Mouse (Mus musculus): ENCODE measurements at regions not wholly inside any gene's neighbourhood (a gene's known extent, or its start where the extent isn't known, plus 50 kb on each side); places are given as distances from the start of the nearest gene placed in this dataset.

DNA sequence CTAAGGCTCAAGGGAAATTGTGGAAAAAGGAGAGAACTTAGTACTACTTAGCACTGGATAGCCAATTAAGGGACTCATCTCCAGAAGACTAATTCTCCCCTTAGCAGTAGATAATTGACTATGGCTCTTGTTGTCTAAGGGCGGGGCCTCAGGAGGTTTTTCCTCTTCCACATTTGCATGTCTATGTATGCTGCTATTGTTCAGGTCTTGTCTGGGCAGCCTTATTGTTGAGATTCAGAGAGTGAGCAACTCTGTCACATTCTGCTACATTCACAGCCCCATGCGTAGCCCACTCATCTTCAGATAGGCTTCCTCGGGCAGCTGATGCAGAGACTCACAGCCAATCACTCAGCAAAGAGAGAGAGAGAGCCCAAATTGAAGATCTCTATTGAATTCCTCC, 339.9 kb downstream of the Gpam start:
- DNase-seq (ENCODE audit: low spot score in 2 of 2): no peak

DNA sequence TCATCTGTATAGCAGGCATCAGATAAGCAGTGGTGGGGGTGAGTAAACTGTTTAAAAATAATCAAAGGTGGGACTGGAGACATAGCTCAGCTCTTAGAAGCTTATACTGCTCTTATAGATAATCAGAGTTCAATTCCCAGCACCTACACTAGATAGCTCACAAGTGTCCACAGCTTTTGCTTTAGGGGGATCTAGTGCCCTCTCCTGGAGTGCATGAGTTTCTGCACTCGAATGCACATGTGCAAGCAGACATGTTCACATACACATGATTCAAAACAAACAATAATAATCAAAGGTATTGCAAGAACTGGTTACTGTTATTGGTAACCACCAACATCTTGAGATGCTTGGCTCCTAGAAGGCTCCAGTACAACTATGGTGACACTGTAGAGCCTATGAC, 343.3 kb downstream of the Gpam start:
- no peak for DNase-seq (ENCODE audit: low spot score in 2 of 2)

DNA sequence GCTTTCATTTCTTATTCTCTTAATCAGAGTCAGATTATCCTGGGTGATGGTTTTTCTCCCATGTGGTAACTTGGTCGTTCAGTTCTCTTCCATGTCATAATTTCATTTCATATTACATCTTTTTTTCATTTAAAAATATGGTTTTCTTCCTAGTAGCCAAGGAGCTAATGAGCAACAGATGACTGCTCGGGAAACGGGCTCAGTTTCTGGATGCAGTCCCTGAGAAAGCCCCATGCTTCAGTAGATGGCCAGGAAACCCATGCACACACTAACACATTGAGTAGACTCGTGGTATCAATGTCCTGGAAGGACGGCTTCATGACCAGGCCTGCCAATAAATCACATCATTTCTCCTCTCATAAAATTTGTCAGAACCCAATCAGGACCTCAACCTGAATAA, 369.3 kb downstream of the Gpam start:
- no peak for DNase-seq (ENCODE audit: low spot score in 2 of 2)

DNA sequence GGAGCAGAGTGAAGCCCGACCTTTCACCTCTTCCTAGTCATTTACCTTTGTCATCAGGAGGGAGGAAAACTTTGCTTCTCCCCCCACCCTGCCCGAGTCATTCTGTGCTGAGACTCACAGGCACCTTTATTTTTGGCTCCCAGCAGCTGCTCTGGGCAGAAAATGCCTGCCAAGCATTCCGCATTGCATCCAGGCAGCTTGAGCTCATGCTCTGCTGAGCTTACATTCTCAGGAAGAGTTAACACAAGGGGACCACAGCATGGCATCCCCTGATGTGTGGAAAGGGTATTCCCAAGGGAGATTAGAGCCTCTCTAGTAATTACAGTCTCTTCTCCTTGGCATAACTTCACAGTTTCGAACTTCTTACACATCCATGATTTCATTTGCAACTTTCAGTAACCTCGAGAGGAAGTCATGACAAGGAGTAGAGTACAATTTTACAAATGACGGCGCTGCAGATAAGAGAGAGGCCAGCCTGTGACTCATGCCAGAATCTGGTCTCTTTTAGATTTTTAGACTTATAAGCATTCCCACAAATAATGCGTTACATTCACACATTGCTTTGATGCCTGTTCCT, 370.3 kb downstream of the Gpam start:
- DNase-seq (ENCODE audit: low spot score in 2 of 2): peak; percentile 60 to 69

DNA sequence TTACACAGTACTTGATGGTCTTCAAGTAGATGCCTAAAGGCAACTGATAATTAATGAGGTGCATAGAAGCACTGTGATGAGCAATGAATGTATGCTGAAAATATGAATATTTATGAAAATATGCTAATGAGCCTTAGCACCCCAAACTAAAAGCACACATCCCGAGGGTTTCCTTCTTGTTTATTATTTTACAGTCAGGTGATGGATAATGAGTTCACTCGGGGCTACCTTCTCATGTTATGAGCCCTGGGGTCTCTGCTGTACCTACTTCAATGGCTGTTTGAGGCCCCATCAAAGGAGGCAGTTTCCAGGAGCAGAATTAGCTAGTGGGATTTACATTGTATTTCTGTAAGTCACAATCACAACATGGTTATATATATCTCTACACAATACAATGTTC, 371.6 kb downstream of the Gpam start:
- DNase-seq (ENCODE audit: low spot score in 2 of 2): no peak

DNA sequence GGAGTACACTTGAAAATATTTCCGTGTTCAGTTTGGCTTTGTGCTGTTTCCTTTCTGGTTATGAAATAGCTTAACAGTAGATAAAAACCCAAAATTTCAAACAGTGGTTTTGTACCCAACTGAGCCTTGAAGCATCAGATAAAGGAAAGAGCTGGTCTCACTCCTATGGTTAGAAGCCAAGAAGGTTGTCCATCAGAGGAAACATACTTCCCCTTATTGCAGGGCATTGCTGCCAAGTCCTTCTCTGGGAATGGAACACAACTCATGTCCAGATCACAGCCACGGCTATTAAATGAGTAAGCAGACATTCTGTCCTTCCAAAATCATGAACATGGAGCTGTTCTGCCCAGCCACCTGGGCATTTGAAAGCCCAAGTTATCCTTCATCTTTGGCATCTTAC, 393.1 kb downstream of the Gpam start:
- no peak for DNase-seq (ENCODE audit: low spot score in 2 of 2)

DNA sequence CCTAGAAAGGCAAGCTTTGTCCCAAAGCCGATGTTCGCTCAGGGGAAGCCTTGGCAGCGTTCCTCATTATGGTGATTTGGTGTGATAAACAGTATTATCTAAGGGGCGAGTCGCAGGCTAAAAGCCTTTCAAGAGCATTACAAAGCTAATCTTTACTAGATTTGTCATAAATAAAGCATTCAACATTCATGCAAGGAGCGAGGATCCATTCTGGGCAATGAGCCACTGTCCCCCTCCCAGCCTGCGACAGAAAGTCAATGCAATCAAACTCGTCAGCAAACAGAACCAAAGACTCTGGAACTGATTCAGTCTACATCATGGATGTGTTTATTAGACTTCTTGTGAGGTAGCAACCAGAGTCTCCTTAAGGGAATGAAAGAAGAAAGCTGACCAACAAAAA, 395.3 kb downstream of the Gpam start:
- DNase-seq (ENCODE audit: low spot score in 2 of 2): no peak

DNA sequence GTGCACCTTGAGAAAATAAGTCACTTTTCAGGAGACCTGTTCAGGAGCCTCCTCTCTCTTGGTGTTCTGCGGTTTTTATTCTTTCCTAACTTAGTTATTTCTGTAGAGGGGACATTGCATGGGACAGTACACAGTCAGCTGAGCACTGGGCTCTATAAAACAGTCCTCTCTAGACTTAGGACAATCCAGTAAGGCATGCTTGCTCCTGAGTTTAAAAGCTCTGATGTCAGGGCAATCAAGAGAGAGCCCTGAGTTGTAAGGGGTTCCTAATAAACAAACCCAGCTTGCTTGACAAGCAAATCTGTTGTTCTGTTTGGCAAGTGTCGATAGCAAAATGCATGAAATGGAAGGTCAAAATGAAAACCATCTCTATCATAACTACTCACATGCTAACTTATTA, 395.7 kb downstream of the Gpam start:
- DNase-seq (ENCODE audit: low spot score in 2 of 2): no peak

DNA sequence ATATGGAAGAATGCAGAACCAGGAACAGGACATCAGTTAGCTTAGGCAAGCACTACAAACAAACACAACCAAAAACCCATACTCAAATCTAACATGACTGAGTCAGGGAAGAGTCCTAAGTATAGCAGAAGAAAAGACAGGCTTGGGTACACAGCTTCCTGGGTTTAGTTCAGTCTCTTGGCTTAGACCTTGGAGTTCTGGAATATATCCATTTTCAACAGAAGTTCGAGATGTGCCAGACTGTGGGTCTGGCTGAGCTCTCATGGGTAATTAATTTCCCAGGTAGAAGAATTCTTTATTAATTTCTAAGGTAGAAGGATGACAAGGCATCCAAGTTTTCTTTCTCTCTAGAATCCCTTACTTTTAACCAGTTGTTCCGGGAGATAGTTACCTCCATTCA, 396.2 kb downstream of the Gpam start:
- no peak for DNase-seq (ENCODE audit: low spot score in 2 of 2)

DNA sequence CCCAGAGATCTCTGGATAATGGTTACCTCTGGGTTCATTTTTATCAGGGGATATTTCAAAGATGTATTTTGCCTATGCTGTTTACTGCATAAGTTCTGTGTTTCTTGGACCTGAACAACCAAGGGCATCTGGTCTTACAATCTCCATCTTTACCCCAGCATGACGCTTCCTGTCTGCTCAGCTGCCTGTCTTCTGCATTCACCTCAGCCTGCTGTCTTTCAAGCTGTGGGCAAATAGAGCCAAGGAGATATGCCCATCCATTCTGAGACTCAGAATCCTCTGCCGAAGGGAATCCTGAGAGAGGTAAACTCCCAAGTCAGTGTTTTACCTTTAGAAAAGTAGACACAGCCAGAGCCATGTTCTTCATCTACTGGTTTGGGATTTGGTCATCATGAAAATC, 396.7 kb downstream of the Gpam start:
- DNase-seq (ENCODE audit: low spot score in 2 of 2): no peak

DNA sequence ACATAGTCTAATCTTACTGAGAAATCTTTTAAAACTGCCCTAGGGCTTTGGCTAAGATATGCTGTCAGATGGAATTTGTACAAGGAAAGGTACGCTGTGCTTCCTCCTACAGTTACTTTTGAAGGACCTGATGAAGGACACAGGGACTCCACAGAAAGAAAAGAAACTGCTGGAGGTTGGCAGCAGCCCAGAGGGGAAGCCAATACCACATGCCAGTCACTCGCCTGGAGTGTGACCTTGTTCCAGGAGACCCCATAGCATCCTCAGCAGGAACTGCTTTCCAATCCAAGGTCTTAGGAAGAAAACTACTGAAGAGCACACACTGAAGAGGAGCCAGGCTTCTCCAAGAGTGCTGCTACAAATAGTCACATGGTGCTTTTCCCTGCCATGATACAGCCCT, 404.9 kb downstream of the Gpam start:
- DNase-seq (ENCODE audit: low spot score in 2 of 2): no peak

DNA sequence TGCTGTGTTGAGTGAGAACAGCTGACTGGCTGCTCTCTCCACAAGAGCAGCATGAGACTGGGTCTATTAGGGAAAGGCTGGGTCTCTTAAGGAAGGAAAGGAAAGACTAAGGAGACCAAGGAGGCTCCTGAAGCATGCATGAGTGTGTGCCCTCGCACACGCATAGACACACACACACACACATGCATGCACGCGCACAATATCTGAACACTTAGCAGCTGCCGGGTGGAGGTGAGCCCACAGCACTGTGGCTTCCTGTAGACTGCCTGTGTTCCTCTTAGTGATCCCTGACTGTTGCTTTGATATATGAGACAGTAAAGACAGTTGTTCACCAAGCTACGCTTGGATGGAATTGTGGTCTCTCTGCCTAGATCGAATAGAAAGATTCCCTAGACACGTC, 429.6 kb downstream of the Gpam start:
- no peak for DNase-seq (ENCODE audit: low spot score in 2 of 2)

DNA sequence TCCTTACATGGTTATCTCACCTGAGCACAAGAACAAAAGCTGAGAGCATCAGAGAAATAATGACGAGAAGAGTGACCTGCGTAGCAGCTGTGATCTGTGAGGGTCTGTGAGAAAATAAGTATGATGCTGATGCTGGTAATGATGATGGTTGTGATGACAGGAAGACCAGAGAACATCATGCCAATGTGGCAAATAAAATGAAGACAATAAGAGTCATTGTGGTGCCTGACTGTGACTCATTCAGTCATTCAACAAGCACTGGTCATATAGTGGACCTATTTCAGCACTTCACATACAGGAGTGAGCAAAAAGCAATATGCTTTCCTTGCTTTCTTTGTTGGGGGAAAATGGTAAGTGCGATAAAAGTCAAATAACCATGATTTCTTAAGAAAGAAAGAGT, 433.3 kb downstream of the Gpam start:
- no peak for DNase-seq (ENCODE audit: low spot score in 2 of 2)

DNA sequence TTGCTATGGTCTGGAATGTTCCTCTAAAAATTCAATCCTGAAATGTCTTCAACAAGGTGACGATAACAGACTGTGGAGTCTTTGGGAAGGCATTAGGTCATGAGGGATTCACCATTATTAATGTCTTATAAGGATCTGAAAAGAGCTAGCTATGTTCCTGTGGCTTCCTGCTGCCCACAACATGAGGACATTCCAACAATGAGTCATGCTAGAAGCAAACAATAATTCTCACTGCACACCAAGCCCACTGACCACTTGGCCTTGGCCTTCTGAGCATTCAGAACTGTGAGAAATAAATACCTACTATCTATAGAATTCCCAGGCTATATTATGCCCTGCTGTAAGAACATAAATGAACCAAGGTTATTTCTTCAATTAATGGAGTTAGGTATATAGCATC, 433.9 kb downstream of the Gpam start:
- DNase-seq (ENCODE audit: low spot score in 2 of 2): no peak

DNA sequence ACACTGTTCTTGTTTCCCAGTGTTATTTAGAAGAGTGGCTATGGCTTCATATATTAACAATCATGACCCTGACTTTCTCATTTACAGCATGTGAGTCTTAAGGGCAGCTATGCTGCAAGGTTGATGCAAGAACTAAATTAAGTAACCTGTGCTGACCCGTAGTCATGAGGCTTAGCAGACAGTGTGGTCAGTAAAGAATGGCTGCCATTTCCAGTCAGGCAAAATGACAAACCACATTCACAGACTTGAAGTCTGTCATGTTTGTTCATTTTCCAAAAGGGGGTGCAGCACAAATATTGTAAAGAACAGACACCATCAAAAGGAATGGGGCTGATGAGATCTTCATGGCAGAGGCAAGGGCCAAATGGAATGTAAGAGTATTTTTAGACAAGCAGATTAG, 435.2 kb downstream of the Gpam start:
- no peak for DNase-seq (ENCODE audit: low spot score in 2 of 2)

DNA sequence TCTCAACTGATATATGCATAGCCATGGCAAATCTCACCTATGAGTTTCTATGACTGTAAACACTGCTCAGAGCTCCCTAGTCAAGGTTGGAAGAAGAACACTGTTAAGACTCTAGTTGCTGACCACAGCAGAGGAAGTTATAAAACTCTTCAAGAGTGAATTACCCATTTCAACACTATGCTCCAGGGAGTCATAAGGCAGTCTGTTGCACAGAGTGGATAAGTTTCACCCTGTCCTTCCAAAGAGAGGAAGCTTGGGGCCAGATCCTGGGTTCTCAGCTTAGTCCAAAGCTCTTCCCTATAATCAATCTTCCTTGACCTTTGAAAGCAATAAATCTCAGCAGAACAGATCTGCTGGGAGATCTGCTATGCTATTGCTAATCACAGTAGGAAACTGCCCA, 438.4 kb downstream of the Gpam start:
- no peak for DNase-seq (ENCODE audit: low spot score in 2 of 2)

DNA sequence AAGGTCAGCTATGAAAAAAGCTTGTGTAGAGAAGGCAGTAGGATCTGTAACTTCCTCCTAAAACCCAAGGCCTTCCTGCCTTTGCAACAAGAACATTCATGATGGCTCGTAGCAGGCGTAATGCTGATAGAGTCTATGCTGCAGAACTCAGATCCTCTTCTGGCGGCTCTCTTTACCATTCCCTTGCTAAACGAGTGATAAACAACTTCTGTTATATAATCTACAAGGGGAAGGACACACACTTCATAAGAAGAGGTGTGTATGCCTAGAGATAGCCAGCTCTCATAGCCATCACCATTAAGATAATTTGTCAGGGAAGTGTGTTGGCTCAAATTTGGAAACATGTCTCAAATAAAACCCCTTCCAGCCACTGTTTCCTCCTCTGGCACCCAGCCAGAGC, 441.9 kb downstream of the Gpam start:
- DNase-seq (ENCODE audit: low spot score in 2 of 2): no peak
